Mouse (Mus musculus) gastrocnemius, adult 8-10 months (tissue): Measurements from ENCODE around the gene Commd1. TPM values are rescaled to one million over a fixed set of nuclear protein-coding genes. Genes with fewer than 3 reads are reported as not detected.

Source experiments
- DNase-seq, 2 experiments: peaks; one replicate each; pipeline ENCODE4 v3.0.0; 2022; ENCODE audit warnings: low spot score in 2 of 2
- total RNA-seq, 4 experiments: library from RNA; stranded (reverse); gene quantifications; 2 replicates each; pipeline ENCODE4 v1.2.4; 2022

Commd1 gene
- total RNA-seq, 4 experiments from 2014 or later: 90.9 to 112 (median 101) TPM

- DNase-seq: peak in 1 of 2 experiments; percentile 14
Measured at GRCm38 (mm10) chr11:22860335-22861227, 121.6 kb downstream of the Commd1 start, which contains the start of gene B3gnt2. Gene B3gnt2, minus strand, starts transcription at chr11:22860961.

- peak; percentile 69 to 76 for DNase-seq
Measured at GRCm38 (mm10) chr11:22859633-22860334, 122.4 kb downstream of the Commd1 start.

GRCm38 (mm10) chr11:22859301-22859632 lies 122.9 kb downstream of the Commd1 start:
- no peak for DNase-seq

GRCm38 (mm10) chr11:22858441-22859300 lies 123.5 kb downstream of the Commd1 start:
- DNase-seq: no peak

GRCm38 (mm10) chr11:22857705-22858440 lies 124.3 kb downstream of the Commd1 start:
- no peak for DNase-seq

GRCm38 (mm10) chr11:22857106-22857704 lies 125.0 kb downstream of the Commd1 start:
- no peak for DNase-seq

- no peak for DNase-seq
Measured at GRCm38 (mm10) chr11:22856371-22856965, 125.7 kb downstream of the Commd1 start.

- no peak for DNase-seq
Measured at GRCm38 (mm10) chr11:22854571-22854970, 127.6 kb downstream of the Commd1 start.

- no peak for DNase-seq
Measured at GRCm38 (mm10) chr11:22853477-22854157, 128.6 kb downstream of the Commd1 start.

GRCm38 (mm10) chr11:22852510-22852909 lies 129.7 kb downstream of the Commd1 start:
- no peak for DNase-seq

GRCm38 (mm10) chr11:22851416-22851815 lies 130.8 kb downstream of the Commd1 start:
- no peak for DNase-seq

GRCm38 (mm10) chr11:22850077-22850476 lies 132.1 kb downstream of the Commd1 start:
- no peak for DNase-seq

GRCm38 (mm10) chr11:22848649-22849195 lies 133.5 kb downstream of the Commd1 start:
- DNase-seq: no peak

GRCm38 (mm10) chr11:22847732-22848648 lies 134.2 kb downstream of the Commd1 start:
- peak in 1 of 2 experiments; percentile 22 for DNase-seq

- DNase-seq: no peak
Measured at GRCm38 (mm10) chr11:22846960-22847731, 135.0 kb downstream of the Commd1 start.
